Mouse (Mus musculus) right cerebral cortex, adult 18-20 months (tissue): ENCODE data around the gene Lcor.
A peak's percentile ranks its signal among the peaks of the same experiment; 100 is the strongest.

Source experiments
- DNase-seq: peaks from one replicate; pipeline ENCODE4 v3.0.0; 2022; ENCODE audit warnings: mixed read lengths

The Lcor gene

DNA sequence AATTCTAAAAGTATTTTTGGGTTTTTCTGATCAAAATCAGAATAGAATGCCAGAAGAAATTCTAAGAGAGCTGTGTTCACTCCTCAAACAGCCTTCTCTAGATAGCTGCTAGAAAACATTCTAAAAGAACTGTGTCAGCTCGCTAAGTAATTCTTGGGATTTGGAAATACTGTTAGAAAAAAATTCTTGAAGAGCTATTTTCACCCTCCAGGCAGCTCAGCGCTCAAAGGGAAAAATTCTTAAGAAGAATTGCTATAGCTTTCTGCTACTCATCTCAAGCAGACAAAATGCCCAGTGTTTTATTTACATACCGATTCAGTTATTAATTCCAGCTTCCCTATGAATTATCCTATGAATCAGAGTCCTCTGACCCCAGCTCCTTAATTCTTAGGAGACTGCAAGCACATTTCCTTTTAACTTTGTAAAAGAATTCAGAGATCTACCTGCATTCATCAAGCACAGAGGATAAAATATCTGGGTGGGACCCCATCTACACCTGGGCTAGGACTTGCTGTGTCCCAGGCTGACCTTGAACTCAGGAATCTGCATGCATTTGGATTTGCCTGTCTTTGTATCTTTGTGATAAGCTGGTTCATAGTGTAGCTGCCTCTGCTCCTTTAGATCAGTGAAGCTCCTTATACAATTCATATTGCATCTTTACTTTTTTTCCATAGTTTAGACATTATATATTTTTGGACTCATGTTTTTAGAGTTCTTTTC, 5.7 kb upstream of the Lcor start:
- no peak for DNase-seq

DNA sequence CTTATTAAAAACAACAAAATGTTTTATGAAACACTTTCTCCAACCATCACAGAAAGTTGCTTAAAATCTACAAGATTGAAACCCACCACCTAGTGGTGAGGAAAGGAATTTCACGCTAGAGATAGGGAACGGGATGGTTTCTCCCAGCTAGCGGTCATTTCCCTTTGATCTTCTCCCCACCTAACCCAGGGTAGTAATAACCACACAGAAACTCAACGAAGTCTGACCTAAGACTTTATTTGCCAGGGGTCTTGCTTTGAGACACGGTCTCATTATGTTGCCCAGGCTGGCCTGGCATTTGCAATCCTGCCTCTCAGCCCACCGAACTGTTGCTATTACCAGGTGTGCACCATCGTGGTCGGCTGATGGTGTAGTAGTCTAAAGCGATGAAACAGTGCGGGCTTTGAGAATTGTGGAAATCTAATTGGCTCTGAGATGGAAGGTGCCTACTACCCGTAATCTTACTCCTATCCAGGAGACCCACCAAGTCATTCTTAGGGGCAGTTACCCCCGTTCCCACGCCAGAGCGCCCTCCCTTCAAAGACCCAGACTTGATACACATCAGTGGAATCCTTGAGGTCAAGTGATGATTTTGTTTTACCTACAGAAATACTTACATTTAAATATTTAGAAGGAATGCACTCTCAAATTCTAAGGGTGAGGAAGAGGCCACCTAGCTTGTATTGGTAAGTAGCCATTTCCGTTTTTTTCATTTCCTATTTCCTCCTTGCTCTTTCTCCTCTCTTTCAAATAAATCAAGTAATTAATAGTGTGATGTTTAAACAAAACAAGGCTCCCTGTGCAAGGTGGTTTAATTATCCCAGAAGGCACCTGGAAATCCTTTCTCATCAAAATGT, 1.2 kb upstream of the Lcor start:
- DNase-seq = no peak

DNA sequence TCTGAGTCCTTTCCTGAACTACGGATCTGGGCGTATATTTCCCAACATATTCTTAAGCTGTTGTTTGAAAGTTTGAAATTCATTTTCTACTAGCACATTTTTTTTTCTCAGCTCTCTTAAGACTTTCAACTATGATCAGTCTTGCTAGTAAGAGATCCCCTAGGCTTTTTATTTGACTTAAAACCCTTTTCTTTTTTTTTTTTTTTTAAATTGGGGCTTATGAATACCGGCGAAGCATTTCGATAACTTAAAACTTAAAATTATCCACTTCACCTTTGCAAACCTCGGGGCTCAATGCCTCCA, 599 bp upstream of the Lcor start:
- no peak for DNase-seq

DNA sequence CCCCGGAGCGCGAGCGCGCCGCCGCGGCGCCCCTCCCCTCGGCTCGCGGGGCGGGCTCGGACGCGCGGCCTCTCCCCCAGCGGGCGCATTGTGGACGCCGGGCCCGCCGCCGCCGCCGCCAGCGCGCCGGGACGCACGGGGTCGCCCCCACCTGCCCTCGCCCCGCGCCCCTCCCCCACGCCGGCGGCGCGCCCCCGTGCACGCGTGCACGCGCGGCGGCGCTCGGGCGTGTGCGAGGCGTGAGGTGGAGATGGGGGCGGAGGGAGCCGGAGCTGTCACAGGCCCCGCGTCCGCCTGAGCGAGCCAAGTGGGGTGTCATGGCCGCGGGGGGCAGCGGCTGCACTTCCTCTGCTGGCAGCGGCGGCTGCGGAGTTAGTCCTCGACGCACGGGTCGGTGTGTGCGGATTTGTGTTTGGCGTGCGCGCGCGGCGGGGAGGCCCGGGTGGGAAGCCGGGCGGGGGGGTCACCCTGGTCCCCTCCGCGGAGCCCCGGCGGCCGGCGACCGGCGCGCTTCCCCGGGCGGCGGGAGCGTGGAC, 540 bp downstream of the Lcor start:
- DNase-seq = peak; percentile 65

DNA sequence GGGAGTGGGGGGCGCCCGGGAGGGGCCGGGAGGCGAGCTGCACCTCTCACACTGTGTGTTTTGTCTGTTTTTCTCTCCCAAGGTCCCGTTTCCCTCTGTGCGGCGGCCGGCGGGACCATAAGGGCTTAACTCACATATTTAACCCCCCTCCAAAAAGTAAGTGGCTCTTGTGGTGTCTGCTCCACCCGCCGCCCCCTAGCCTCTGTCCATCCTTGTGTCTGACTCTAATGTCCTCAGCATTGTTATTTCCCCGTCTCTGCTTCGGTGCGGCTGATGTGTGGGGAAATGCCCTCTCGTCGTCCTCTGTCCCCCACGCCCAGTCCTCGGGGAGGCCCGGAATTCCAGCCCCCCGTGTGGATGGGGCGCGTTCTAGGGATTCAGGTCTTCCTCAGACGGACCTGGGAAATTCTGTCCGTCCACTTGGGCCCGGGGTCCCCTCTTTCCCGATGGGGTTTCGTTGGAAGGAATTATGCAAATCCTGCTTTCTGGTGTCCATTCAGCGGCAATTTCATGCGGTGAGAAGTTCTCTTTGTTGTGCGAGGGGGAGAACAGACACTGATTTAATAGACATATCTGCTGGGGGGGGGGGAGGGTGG, 1.1 kb downstream of the Lcor start:
- DNase-seq = no peak

DNA sequence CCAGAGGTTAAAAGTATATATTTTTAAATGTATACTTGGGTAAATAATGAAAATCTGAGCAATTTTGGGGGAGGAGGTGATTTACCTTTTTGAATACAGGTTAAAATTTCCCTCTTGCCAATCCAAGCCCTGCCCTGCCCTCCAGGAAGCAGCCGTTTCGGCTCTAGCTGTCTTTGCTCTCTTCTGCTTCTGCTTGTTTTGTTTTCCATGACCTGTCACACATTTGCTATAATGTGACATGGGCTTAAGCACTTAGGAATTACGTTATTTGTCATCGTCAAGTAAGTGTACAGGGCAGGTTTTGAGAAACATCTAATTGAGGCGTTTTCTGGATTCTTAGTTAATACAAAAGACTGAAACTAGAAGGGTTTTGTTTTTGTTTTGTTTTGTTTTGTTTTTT, 1.9 kb downstream of the Lcor start:
- no peak for DNase-seq

DNA sequence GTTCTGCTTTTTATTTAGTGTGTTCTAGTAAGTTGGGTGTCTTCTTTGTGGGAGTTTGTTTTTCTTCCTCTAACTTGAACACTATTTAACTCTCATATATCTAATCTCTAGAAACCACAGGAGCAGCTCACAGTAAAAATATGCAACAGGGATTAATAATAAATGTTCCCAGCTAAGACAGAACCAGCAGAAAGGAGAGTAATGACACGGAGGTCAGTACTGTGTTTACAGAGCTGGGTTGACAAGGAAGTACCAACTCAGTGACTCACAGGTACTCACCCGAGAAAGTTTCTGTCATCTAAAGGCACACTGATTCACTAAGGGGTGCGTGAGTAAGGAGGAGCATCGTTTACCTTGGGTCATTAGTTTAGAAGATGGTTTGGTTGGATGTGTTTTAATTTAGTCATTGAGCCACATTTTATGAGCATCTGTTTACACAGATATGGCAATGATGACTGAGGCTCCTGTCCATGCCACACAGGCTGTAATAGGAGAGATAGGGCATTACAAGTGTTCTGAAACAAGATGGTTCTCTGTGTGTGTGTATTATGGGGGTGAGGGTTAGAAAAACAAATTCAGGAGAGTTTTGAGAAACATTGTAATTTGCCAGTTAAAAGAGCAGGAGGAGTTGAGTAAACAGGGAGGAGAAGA, 13.1 kb downstream of the Lcor start:
- DNase-seq = no peak

DNA sequence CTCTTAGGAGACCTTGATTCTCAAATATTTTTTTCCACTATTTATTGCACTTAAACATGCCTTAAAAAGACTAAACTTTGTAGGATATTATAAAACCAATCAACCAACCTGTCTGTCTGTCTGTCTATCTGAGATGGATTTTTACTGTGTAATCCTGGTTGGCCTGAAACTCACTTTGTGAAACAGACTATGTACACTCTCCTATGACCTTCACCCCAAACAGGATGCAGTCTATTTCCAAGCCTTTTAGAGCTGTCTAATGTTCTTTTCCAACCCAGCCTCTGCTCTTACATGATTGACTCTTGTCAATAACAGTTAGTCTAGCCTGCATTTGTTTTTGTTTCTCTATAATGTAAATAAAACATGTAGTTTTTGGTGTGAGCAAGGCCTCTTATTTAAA, 13.6 kb downstream of the Lcor start:
- no peak for DNase-seq

DNA sequence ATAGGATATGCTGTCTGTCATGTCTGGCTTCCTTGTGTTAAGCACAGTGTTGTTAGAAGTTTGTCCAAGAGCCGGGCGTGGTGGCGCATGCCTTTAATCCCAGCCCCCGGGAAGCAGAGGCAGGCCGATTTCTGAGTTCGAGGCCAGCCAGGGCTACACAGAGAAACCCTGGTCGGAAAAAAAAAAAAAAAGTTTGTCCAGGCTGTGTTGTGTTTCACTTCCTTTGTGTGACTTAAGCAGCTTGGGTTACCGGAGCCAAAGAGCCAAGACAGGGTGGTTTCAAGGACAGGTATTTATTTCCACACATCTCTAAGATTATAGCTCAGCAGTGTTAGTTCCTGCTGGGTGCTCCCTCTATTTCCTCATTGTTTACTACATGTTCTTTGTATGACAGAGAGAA, 25.4 kb downstream of the Lcor start:
- no peak for DNase-seq

DNA sequence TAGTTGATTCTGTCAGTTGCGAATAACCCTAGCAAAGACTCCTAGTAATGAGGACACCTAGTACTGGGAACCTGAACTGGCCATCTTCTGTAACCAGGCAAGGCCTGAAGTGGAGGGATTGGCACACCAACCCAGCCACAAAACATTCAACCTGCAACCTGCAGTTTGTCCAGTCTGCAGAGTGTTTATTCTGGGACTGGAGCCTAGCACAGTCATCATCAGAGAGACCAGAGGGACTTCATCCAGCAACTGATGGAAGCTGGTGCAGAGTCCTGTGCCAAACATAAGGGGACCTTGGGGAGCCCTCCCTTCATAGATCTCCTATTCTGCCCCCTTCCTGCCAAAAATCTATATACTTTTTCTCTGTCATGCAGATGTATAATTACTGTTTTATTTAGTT, 32.4 kb downstream of the Lcor start:
- no peak for DNase-seq

DNA sequence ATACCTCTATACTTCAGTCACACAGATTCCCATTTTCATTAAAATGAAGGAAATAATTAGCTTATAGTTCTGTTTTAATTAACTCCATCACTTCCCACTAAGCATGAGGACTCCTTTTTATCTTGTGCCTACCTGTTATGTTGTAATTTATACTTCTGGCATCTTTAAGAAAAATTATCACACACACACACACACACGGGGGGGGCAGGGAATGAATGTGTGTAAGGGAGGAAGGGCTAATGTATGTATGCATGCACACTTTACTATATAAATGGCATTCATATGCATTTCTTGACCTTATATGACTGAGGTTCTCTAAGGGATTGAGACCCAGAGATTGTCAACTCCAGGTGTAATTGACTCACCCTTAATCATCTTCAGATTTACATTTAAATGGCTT, 33.1 kb downstream of the Lcor start:
- no peak for DNase-seq

DNA sequence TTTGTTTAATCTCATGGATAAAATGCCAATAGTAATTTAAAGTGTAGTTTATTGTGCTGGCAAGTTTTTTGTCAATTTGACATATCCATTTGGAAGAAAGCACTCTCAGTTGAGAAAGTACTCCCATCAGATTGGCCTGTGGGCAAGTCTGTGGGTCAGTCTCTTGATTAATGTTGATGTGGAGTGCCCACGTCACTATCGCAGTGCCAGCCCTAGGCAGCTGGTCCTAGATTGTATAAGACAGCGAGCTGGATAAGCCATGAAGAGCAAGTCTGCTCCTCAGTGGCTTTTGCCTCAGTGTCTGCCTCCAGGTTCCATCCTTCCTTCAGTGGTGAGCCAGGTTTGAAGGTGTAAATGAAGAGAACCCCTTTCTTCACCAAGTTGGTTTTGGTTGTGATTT, 34.6 kb downstream of the Lcor start:
- DNase-seq = no peak

DNA sequence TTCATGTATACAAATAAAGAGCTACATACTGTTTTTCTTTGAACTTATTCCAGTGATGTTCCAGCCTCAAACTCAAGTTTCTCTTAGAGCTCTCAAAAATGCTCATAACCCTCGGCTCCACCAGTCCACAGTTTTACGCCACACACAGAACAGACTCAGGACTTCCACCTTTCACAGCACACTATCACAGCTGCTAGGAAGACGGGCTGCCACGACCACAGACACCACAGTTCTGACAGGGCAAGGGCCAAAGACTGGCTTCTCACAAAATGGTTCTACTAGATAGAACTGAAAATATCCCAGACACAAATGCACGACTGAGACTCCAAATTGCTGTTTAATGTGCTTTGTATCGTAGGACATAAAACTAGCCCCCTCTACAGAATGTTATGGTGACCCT, 36.7 kb downstream of the Lcor start:
- no peak for DNase-seq

DNA sequence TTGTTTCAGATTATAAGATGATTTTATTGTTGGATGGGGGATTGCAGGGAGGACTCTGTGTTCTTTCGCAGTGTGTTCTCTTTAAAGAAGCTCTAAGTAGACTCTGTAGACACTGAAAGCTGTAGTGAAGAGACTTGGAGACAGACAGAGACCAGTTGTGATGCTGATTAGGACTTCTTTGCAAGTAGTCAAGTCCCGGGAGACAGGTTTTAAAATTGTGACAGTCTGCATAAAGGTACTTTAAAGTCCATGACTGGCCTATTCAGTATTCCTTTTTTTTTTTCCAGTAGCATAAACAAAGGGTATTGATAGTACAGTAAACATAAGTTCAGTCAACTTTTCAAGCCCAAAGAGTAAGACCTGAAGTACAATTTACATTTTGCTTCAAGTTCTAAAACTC, 39.8 kb downstream of the Lcor start:
- no peak for DNase-seq

DNA sequence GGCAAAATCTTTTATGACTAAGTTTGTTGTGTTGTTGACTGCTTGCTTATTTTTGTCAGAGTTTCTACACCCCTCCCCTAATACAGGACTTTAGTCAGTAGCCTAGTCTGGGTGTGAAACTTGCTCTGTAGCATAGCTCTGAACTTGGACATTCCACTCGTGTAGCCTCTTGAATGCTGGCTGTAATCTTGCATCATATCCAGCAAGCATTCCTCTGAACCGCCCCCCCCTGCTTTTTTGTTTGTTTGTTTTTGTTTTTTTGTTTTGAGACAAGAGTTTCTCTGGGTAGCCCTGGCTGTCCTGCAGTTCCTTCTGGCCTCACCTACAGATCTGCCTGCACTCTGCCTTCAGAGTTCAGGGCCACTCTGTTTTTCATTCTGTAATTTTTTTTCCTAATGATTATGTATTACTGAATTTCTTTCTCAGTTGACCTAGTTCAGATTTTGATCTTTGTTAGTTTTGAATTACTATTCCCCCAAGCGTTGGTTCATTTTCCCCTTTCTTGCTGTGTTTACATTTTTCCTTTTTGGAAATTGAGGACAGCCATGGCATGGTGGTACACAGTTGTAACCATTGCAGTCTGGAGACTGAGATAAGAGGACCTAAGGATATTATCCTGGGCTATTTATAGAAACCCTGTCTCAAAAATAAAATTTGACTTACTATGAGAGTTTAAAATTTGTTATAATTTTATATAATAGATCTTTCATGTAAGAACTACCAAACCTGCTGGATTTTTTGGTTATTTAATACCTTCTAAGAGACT, 41.5 kb downstream of the Lcor start:
- no peak for DNase-seq

DNA sequence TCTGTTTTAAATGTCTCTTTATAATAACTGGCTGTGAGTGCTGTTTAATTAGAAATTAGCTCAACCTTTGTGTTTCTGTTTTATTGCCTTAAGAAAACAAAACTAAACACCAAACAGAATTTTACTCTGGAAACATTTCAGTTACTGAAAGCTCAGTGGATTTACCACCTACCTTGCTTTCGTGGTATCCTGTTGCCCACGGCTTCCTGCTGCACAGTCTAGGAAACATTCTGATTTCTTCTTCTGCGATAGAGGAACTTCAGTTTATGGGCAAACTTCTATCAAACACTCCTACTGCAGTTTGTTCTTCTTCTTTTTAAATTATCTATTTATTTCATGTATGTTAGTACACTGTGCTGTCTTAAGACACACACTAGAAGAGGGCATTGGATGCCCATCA, 46.7 kb downstream of the Lcor start:
- DNase-seq = no peak

DNA sequence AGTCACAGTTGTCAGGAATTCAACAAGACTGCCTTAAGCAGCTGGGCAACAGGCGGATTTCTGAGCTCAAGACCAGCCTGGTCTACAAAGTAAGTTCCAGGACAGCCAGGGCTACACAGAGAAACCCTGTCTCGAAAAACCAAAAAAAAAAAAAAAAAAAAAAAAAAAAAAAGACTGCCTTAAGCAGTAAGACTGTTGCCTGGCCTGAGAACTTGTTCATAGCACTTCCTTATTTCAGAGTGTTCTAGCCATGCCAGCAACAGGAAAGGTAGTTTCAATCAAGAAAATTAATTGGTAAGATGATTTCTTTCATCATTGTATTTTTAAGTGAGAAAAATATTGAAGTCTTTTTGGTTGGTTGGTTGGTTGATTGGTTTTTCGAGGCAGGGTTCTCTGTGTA, 51.6 kb downstream of the Lcor start:
- DNase-seq = no peak

DNA sequence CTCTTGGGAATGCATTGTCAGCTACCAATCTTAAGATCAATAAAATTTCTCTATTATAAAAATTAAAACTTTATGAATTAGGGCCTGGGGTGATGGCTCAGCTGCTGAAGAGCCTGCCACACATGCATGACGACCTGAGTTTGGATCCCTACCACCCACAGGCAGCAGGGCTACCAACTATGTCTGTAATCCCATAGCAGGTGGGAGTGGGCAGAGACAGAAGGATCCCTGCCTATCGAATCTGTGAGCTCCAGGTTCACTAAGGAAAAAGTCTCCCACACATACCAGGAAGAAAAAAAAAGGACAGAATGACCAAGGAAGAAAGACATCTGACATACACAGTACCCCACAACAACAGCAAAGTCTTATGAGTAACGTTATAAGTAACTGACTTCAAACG, 74.5 kb downstream of the Lcor start:
- no peak for DNase-seq

DNA sequence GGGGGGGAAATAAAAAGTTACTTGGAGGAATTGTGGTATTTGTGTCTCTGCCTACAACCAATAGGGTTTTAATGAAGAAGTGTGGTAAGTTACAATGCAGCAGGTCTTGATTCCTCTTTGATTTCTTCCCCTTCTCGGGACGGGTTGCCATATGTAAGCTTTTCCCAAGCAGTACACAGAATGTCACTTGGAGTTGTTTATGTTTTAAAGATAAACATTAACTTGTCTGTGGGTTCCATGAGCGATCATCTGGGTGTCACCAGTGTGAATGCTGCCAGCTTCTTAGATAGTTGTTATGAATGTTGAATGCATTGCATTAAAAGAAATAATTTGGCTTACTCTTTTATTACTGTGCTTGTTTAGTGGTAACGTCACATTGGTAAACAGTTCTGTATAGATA, 75.1 kb downstream of the Lcor start:
- DNase-seq = no peak

DNA sequence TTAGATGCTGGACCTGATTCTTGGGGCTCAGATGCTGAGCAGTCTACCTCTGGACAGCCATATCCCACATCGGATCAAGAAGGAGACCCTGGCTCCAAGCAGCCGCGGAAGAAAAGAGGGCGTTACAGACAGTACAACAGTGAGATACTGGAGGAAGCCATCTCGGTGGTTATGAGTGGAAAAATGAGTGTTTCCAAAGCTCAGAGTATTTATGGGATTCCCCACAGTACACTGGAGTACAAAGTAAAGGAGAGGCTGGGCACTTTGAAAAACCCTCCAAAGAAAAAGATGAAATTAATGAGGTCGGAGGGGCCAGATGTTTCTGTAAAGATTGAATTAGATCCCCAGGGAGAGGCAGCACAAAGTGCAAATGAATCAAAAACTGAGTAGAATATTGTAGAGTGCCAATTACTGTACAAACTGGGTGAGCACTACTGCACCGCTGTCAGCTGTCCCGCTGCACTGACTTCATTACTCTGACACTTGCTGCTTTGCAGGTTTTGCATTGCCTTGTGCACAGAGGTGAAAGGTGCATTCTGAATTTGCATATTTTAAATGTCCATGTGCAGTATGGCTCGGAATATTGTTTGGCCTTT, 76.6 kb downstream of the Lcor start:
- DNase-seq = no peak

DNA sequence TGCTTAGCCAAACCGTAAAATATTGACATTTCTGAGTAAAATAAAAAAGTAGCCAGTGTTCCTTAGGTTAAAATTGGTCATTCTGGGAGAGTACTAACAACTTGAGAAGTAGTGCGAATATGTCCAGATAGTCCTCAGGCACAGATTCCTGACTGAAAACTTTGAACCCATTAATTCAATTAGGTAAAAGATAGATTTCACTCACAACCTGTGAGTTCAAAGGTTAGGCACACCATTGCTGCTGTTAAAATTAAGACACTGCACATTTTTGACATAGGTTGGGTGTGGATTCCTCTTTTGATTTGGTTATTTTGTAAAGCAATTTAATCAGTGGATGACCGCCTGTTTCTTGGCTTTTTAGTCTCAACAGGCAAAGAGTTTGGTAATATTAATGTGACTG, 78.4 kb downstream of the Lcor start:
- DNase-seq = no peak

DNA sequence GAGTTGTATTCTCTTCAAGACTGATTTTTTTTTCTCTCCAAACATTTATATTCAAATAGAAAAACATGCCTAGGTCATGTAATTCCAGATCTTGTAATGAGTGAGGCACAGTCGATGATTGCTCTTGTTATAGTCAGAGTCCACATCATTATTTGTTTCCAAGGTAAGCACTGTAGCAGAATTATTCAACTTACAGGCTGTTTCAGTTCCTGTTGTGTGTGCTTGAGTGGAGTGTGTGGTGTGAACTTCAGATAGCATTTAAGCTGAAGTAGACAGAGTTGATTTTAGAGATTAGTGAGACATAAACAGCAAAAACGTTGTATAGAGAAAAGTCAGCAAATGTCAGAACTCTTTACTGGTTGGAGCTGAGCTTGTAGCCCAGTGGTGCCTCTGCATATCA, 86.4 kb downstream of the Lcor start:
- no peak for DNase-seq
